ENCODE assay signal across 8 mouse cellular contexts in genomic region chr2:38668802-38669580, GRCm38 (mm10). TPM values are rescaled to one million over a fixed set of nuclear protein-coding genes. Genes with fewer than 3 reads are reported as not detected.
DNase-seq lines count a peak whose midpoint lies in the region; ATAC-seq and TF ChIP-seq lines count a peak whose summit lies in the region.

No protein-coding gene starts in this region.

- DNase-seq in heart, embryonic 10.5 days (ENCODE audit: low spot score) = no peak
- DNase-seq in heart, postnatal 36 days = no peak
- peak; percentile 52 for DNase-seq in kidney, adult 2 months
- DNase-seq in lung, postnatal 0 days (ENCODE audit: low spot score) = peak; percentile 59
- peak; percentile 63 for DNase-seq in testis, postnatal 10 days (ENCODE audit: low spot score)
- no peak for DNase-seq in right cerebral cortex, adult 2 months (ENCODE audit: low spot score in 2 of 2)
- no peak for DNase-seq in left cerebral cortex, adult 8-10 months (ENCODE audit: low spot score in 2 of 2)

- 11% methylated on average over 17 of the region's 17 CpGs for WGBS in heart, embryonic 10.5 days
- WGBS in embryonic facial prominence, embryonic 13.5 days = 13% methylated on average over 17 of the region's 17 CpGs
- 16% methylated on average over 17 of the region's 17 CpGs for WGBS in kidney, adult 2 months
- whole genome bisulfite sequencing in lung, postnatal 0 days = 11% methylated on average over 17 of the region's 17 CpGs

- H3K36me3 ChIP-seq in heart, embryonic 10.5 days = no peaks in the 10 kb centered on the region
- H3K36me3 ChIP-seq in embryonic facial prominence, embryonic 13.5 days = no peaks in the 10 kb centered on the region
- no peaks in the 10 kb centered on the region for H3K36me3 ChIP-seq in kidney, adult 2 months (ENCODE audit: control insufficient read depth, insufficient read depth, low read length)
- no peaks in the 10 kb centered on the region for H3K36me3 ChIP-seq in lung, postnatal 0 days (ENCODE audit: insufficient read depth, low read length)

- no peaks in the 10 kb centered on the region for H3K9me3 ChIP-seq in heart, embryonic 10.5 days
- H3K9me3 ChIP-seq in embryonic facial prominence, embryonic 13.5 days = no peaks in the 10 kb centered on the region
- no peaks in the 10 kb centered on the region for H3K9me3 ChIP-seq in lung, postnatal 0 days (ENCODE audit: low read length)

- TF ChIP-seq POLR2A in kidney, adult 2 months (IDR thresholded peaks at IDR 0.05; ENCODE audit: low read depth, low read length) = no peak

- H3K4me2 ChIP-seq in embryonic facial prominence, embryonic 13.5 days = peak overlapping the region; percentile 51
- 0 out of 2 replicates have a peak overlapping the region, but pooled peaks have one; percentile 11 for H3K4me2 ChIP-seq in lung, postnatal 0 days (replicated peaks; ENCODE audit: low read depth, low read length)

- 0 out of 2 replicates have a peak, but pooled peaks have one; percentile 16 for TF ChIP-seq CTCF in kidney, adult 2 months (conservative IDR thresholded peaks at IDR 0.05; ENCODE audit: insufficient read depth, insufficient read length, low read depth, low read length)
- TF ChIP-seq CTCF in lung, postnatal 0 days (IDR thresholded peaks at IDR 0.05) = peak; percentile 42

- 0 out of 2 replicates have a peak, but pooled peaks have one; percentile 66 for ATAC-seq in embryonic facial prominence, embryonic 13.5 days (ENCODE audit: insufficient number of reproducible peaks, insufficient read depth, low FRiP score, low TSS enrichment, low read depth)
- ATAC-seq in lung, postnatal 0 days = peak; percentile 75

- H3K9ac ChIP-seq in embryonic facial prominence, embryonic 13.5 days = peak overlapping the region; percentile 44; the same call in 1 of the 2 replicates
- no peak overlapping the region for H3K9ac ChIP-seq in lung, postnatal 0 days (replicated peaks; ENCODE audit: low read depth)

- no peak overlapping the region for H3K27ac ChIP-seq in heart, embryonic 10.5 days
- H3K27ac ChIP-seq in embryonic facial prominence, embryonic 13.5 days = no peak overlapping the region
- H3K27ac ChIP-seq in kidney, adult 2 months (ENCODE audit: insufficient read depth, low read depth, low read length) = no peak overlapping the region
- H3K27ac ChIP-seq in lung, postnatal 0 days (ENCODE audit: low read length) = no peak overlapping the region

- peaks cover 5% of the 10 kb centered on the region; the same call in 1 of the 2 replicates for H3K4me1 ChIP-seq in heart, embryonic 10.5 days
- H3K4me1 ChIP-seq in embryonic facial prominence, embryonic 13.5 days = no peaks in the 10 kb centered on the region; the same call in 1 of the 2 replicates
- H3K4me1 ChIP-seq in kidney, adult 2 months (ENCODE audit: control insufficient read depth, insufficient read depth, low read length) = no peaks in the 10 kb centered on the region
- H3K4me1 ChIP-seq in lung, postnatal 0 days (ENCODE audit: insufficient read depth, low read depth, low read length) = peaks cover 5% of the 10 kb centered on the region; the same call in 1 of the 2 replicates

- H3K4me3 ChIP-seq in heart, embryonic 10.5 days = peak overlapping the region; percentile 20; the same call in 1 of the 2 replicates
- peak overlapping the region; percentile 11; the same call in 1 of the 2 replicates for H3K4me3 ChIP-seq in embryonic facial prominence, embryonic 13.5 days
- H3K4me3 ChIP-seq in kidney, adult 2 months (ENCODE audit: insufficient read depth, low read depth, low read length) = no peak overlapping the region
- H3K4me3 ChIP-seq in lung, postnatal 0 days (ENCODE audit: low read depth, low read length) = no peak overlapping the region

- TF ChIP-seq EP300 in lung, postnatal 0 days (IDR thresholded peaks at IDR 0.05) = no peak

- H3K27me3 ChIP-seq in heart, embryonic 10.5 days (ENCODE audit: insufficient read depth, poor library complexity, severe bottlenecking) = peaks cover 67% of the 10 kb centered on the region
- peaks cover 20% of the 10 kb centered on the region; the same call in 1 of the 2 replicates for H3K27me3 ChIP-seq in embryonic facial prominence, embryonic 13.5 days
- no peaks in the 10 kb centered on the region for H3K27me3 ChIP-seq in kidney, adult 2 months (replicated peaks; ENCODE audit: control insufficient read depth, insufficient read depth, low read length)
- H3K27me3 ChIP-seq in lung, postnatal 0 days (replicated peaks; ENCODE audit: insufficient read depth, low read length) = no peaks in the 10 kb centered on the region

- intact Hi-C loops in heart, postnatal 36 days (cut with DNase I) = no loop called here

RNA-seq across cellular contexts. Expression of gene Psmb7, which starts 25.1 kb away (rescaled TPM):
- 262 and 309 TPM in 2 replicates for polyA plus RNA-seq in heart, embryonic 10.5 days (2016; fragmentation: Nextera tagmentation; extraction: Ambion mirVana)
- total RNA-seq in heart, postnatal 36 days (2021) = 100 to 1,000 TPM; 262 to 263 TPM
- 261 and 274 TPM in 2 replicates for polyA plus RNA-seq in embryonic facial prominence, embryonic 13.5 days (2015; fragmentation: Nextera tagmentation; extraction: Ambion mirVana)
- polyA plus RNA-seq in kidney, adult 2 months (2012; rRNA removed) = 97.9 and 136 TPM in 2 replicates
- 129 and 135 TPM in 2 replicates for polyA plus RNA-seq in lung, postnatal 0 days (2015; fragmentation: Nextera tagmentation; extraction: Ambion mirVana)
- 100 to 1,000 TPM; 199 to 208 (median 202) TPM for total RNA-seq in left cerebral cortex, adult 8-10 months (2022)

RNA-seq across cellular contexts. Expression of gene Nr5a1, which starts 45.4 kb away (rescaled TPM):
- not detected in 2 replicates for polyA plus RNA-seq in heart, embryonic 10.5 days (2016; fragmentation: Nextera tagmentation; extraction: Ambion mirVana)
- not detected for total RNA-seq in heart, postnatal 36 days (2021)
- polyA plus RNA-seq in embryonic facial prominence, embryonic 13.5 days (2015; fragmentation: Nextera tagmentation; extraction: Ambion mirVana) = 0.07 and 0.11 TPM in 2 replicates
- 0.03 and 1.6 TPM in 2 replicates for polyA plus RNA-seq in kidney, adult 2 months (2012; rRNA removed)
- polyA plus RNA-seq in lung, postnatal 0 days (2015; fragmentation: Nextera tagmentation; extraction: Ambion mirVana) = 0.08 and 0.15 TPM in 2 replicates
- under 1 TPM in 3 of 4 experiments, not detected in 1; 0.14 to 0.33 (median 0.27) TPM for total RNA-seq in left cerebral cortex, adult 8-10 months (2022)

Comparison
In these comparisons a context has a peak if more than half of its experiments do, and no peak if none do; other contexts are left out.
1. DNase-seq: peak in kidney, adult 2 months (single experiment), lung, postnatal 0 days (single experiment) and testis, postnatal 10 days (single experiment); none in heart, embryonic 10.5 days (single experiment), heart, postnatal 36 days (0 of 2), right cerebral cortex, adult 2 months (0 of 2) and left cerebral cortex, adult 8-10 months (0 of 2).
2. H3K4me3 ChIP-seq: peak in heart, embryonic 10.5 days (single experiment) and embryonic facial prominence, embryonic 13.5 days (single experiment); none in kidney, adult 2 months (single experiment) and lung, postnatal 0 days (single experiment).